Comparison of ENCODE assay signal across 37 mouse cellular contexts in genomic region chr5:72972435-72972834, GRCm38 (mm10). TPM values are rescaled to one million over a fixed set of nuclear protein-coding genes. Genes with fewer than 3 reads are reported as not detected.
DNase-seq lines count a peak whose midpoint lies in the region; ATAC-seq lines count a peak whose summit lies in the region.
"Had no signal": no experiment of that assay in that cellular context is flagged by ENCODE, and none has a peak within 500 bp of the region (broad histone marks: within the 10 kb centered on the region; RNA-seq: fewer than 3 reads in every experiment).

No protein-coding gene starts in this region.

- no peak for ATAC-seq in heart, embryonic 13.5 days (ENCODE audit: extremely low read depth, insufficient number of reproducible peaks, low FRiP score, low TSS enrichment)
- no peak for ATAC-seq in midbrain, embryonic 11.5 days (ENCODE audit: low FRiP score)
- ATAC-seq in midbrain, embryonic 16.5 days, result no peak
- ATAC-seq in midbrain, embryonic 14.5 days (ENCODE audit: low FRiP score, low TSS enrichment), result no peak
- peak; percentile 37; the same call in 1 of the 2 replicates for ATAC-seq in stomach, embryonic 16.5 days (ENCODE audit: insufficient read depth, low FRiP score)
- ATAC-seq: Patski had no signal

- H3K4me3 ChIP-seq in heart, embryonic 13.5 days, result no peak overlapping the region
- H3K4me3 ChIP-seq in midbrain, embryonic 11.5 days (ENCODE audit: low read depth, low read length), result no peak overlapping the region
- no peak overlapping the region for H3K4me3 ChIP-seq in midbrain, embryonic 16.5 days (ENCODE audit: low read depth, low read length)
- no peak overlapping the region for H3K4me3 ChIP-seq in midbrain, embryonic 14.5 days (replicated peaks; ENCODE audit: low read depth, low read length)
- no peak overlapping the region for H3K4me3 ChIP-seq in stomach, embryonic 16.5 days (replicated peaks; ENCODE audit: low read length)
- H3K4me3 ChIP-seq: embryonic facial prominence, embryonic 12.5 days; gastrocnemius, adult 2 months; hindbrain, embryonic 10.5 days; hindbrain, embryonic 15.5 days; layer of hippocampus, adult 2 months; left cerebral cortex, adult 2 months; limb, embryonic 12.5 days; liver, embryonic 15.5 days had no signal

- no peak for DNase-seq in heart, postnatal 25 days (ENCODE audit: low spot score)
- no peak for DNase-seq in midbrain, embryonic 11.5 days (ENCODE audit: low spot score, missing footprints)
- no peak for DNase-seq in midbrain, embryonic 14.5 days
- no peak for DNase-seq in cerebellum, postnatal 36 days
- no peak for DNase-seq in lung, postnatal 10 days
- DNase-seq: adrenal gland, postnatal 10 days; cerebellum, adult 11 months; cerebellum, adult 9-10 months; gastrocnemius, adult 2 months; gastrocnemius, postnatal 36 days; kidney, adult 11 months; kidney, postnatal 14 days; right cerebral cortex, adult 18-20 months; thymus, adult 18-20 months; thymus, postnatal 25 days had no signal

- WGBS in heart, embryonic 13.5 days, result 73% methylated on average over 4 of the region's 4 CpGs
- WGBS in midbrain, embryonic 11.5 days, result 59% methylated on average over 4 of the region's 4 CpGs
- WGBS in midbrain, embryonic 16.5 days, result 51% methylated on average over 4 of the region's 4 CpGs
- 62% methylated on average over 4 of the region's 4 CpGs for WGBS in midbrain, embryonic 14.5 days
- 53% methylated on average over 4 of the region's 4 CpGs for WGBS in stomach, embryonic 16.5 days

- no peaks in the 10 kb centered on the region for H3K9me3 ChIP-seq in heart, embryonic 13.5 days
- no peaks in the 10 kb centered on the region for H3K9me3 ChIP-seq in midbrain, embryonic 11.5 days (ENCODE audit: control insufficient read depth, low read length)
- H3K9me3 ChIP-seq in midbrain, embryonic 16.5 days (replicated peaks; ENCODE audit: control insufficient read depth, low read length, poor library complexity, severe bottlenecking), result no peaks in the 10 kb centered on the region
- H3K9me3 ChIP-seq in midbrain, embryonic 14.5 days (ENCODE audit: control insufficient read depth, low read length), result no peaks in the 10 kb centered on the region
- no peaks in the 10 kb centered on the region for H3K9me3 ChIP-seq in stomach, embryonic 16.5 days (replicated peaks; ENCODE audit: control insufficient read depth, low read length)
- H3K9me3 ChIP-seq: embryonic facial prominence, embryonic 12.5 days; hindbrain, embryonic 10.5 days; hindbrain, embryonic 15.5 days; limb, embryonic 12.5 days; liver, embryonic 15.5 days had no signal

- no peak overlapping the region for H3K9ac ChIP-seq in heart, embryonic 13.5 days
- H3K9ac ChIP-seq in midbrain, embryonic 11.5 days (ENCODE audit: low read length), result 0 out of 2 replicates have a peak overlapping the region, but pooled peaks have one; percentile 13
- H3K9ac ChIP-seq in midbrain, embryonic 16.5 days (ENCODE audit: low read depth, low read length), result no peak overlapping the region
- H3K9ac ChIP-seq in midbrain, embryonic 14.5 days (replicated peaks; ENCODE audit: low read length), result no peak overlapping the region
- H3K9ac ChIP-seq in stomach, embryonic 16.5 days (ENCODE audit: low read length), result no peak overlapping the region
- H3K9ac ChIP-seq: embryonic facial prominence, embryonic 12.5 days; hindbrain, embryonic 15.5 days; limb, embryonic 12.5 days; liver, embryonic 15.5 days; lung, embryonic 14.5 days had no signal

- no peak overlapping the region for H3K4me2 ChIP-seq in heart, embryonic 13.5 days
- H3K4me2 ChIP-seq in midbrain, embryonic 11.5 days, result no peak overlapping the region
- no peak overlapping the region for H3K4me2 ChIP-seq in midbrain, embryonic 16.5 days (ENCODE audit: low read length)
- H3K4me2 ChIP-seq in midbrain, embryonic 14.5 days (ENCODE audit: low read length), result no peak overlapping the region
- H3K4me2 ChIP-seq in stomach, embryonic 16.5 days (ENCODE audit: low read depth, low read length), result no peak overlapping the region
- H3K4me2 ChIP-seq: embryonic facial prominence, embryonic 12.5 days; hindbrain, embryonic 15.5 days; limb, embryonic 12.5 days; liver, embryonic 15.5 days; lung, embryonic 14.5 days had no signal

- peaks cover 11% of the 10 kb centered on the region for H3K4me1 ChIP-seq in heart, embryonic 13.5 days
- H3K4me1 ChIP-seq in midbrain, embryonic 11.5 days (ENCODE audit: control insufficient read depth, insufficient read depth, low read length), result peaks cover 2% of the 10 kb centered on the region; the same call in 1 of the 2 replicates
- no peaks in the 10 kb centered on the region for H3K4me1 ChIP-seq in midbrain, embryonic 16.5 days (ENCODE audit: control insufficient read depth, insufficient read depth, low read length)
- no peaks in the 10 kb centered on the region for H3K4me1 ChIP-seq in midbrain, embryonic 14.5 days (ENCODE audit: control insufficient read depth, insufficient read depth, low read length)
- H3K4me1 ChIP-seq in stomach, embryonic 16.5 days (ENCODE audit: control insufficient read depth, insufficient read depth, low read length), result 0 out of 2 replicates have a peak, but pooled peaks cover 6% of the 10 kb centered on the region
- H3K4me1 ChIP-seq: embryonic facial prominence, embryonic 12.5 days; hindbrain, embryonic 15.5 days; limb, embryonic 12.5 days; liver, embryonic 15.5 days had no signal

- no peaks in the 10 kb centered on the region for H3K27me3 ChIP-seq in heart, embryonic 13.5 days (replicated peaks)
- H3K27me3 ChIP-seq in midbrain, embryonic 11.5 days (ENCODE audit: control insufficient read depth, insufficient read depth, low read length), result no peaks in the 10 kb centered on the region
- H3K27me3 ChIP-seq in midbrain, embryonic 16.5 days (ENCODE audit: control insufficient read depth, insufficient read depth, low read depth, low read length), result no peaks in the 10 kb centered on the region
- no peaks in the 10 kb centered on the region for H3K27me3 ChIP-seq in midbrain, embryonic 14.5 days (ENCODE audit: control insufficient read depth, insufficient read depth, low read length)
- no peaks in the 10 kb centered on the region for H3K27me3 ChIP-seq in stomach, embryonic 16.5 days (ENCODE audit: control insufficient read depth, insufficient read depth, low read length)
- H3K27me3 ChIP-seq: embryonic facial prominence, embryonic 12.5 days; hindbrain, embryonic 15.5 days; limb, embryonic 12.5 days; liver, embryonic 15.5 days; Patski had no signal

- H3K27ac ChIP-seq in heart, embryonic 13.5 days (replicated peaks), result peak overlapping the region; percentile 28; the same call in 1 of the 2 replicates
- no peak overlapping the region for H3K27ac ChIP-seq in midbrain, embryonic 11.5 days (ENCODE audit: low read depth, low read length)
- no peak overlapping the region for H3K27ac ChIP-seq in midbrain, embryonic 16.5 days (ENCODE audit: low read length)
- H3K27ac ChIP-seq in midbrain, embryonic 14.5 days (replicated peaks; ENCODE audit: low read depth, low read length), result peak overlapping the region; percentile 27; the same call in 1 of the 2 replicates
- H3K27ac ChIP-seq in stomach, embryonic 16.5 days (ENCODE audit: low read length), result peak overlapping the region; percentile 66
- H3K27ac ChIP-seq: embryonic facial prominence, embryonic 12.5 days; gastrocnemius, adult 2 months; hindbrain, embryonic 10.5 days; hindbrain, embryonic 15.5 days; layer of hippocampus, adult 2 months; left cerebral cortex, adult 2 months; limb, embryonic 12.5 days; liver, embryonic 15.5 days had no signal

- intact Hi-C loops in heart, postnatal 25 days (cut with DNase I), result no loop called here

- peaks cover 87% of the 10 kb centered on the region for H3K36me3 ChIP-seq in heart, embryonic 13.5 days
- peaks cover 2% of the 10 kb centered on the region; the same call in 1 of the 2 replicates for H3K36me3 ChIP-seq in midbrain, embryonic 11.5 days (ENCODE audit: control insufficient read depth, insufficient read depth, low read length)
- peaks cover 5% of the 10 kb centered on the region; the same call in 1 of the 2 replicates for H3K36me3 ChIP-seq in midbrain, embryonic 16.5 days (ENCODE audit: control insufficient read depth, insufficient read depth, low read length)
- H3K36me3 ChIP-seq in midbrain, embryonic 14.5 days (ENCODE audit: control insufficient read depth, insufficient read depth, low read length), result peaks cover 50% of the 10 kb centered on the region
- H3K36me3 ChIP-seq in stomach, embryonic 16.5 days (ENCODE audit: control insufficient read depth, insufficient read depth, low read length), result no peaks in the 10 kb centered on the region

RNA-seq across cellular contexts. Expression of gene Gm10135, which starts 2.1 kb away (rescaled TPM):
- not detected in 2 replicates for polyA plus RNA-seq in heart, embryonic 13.5 days (2015; fragmentation: Nextera tagmentation; extraction: Ambion mirVana)
- not detected for total RNA-seq in heart, postnatal 25 days (2021)
- not detected in 2 replicates for polyA plus RNA-seq in midbrain, embryonic 11.5 days (2014; fragmentation: Nextera tagmentation; extraction: Ambion mirVana)
- not detected in 2 replicates for polyA plus RNA-seq in midbrain, embryonic 16.5 days (2015; fragmentation: Nextera tagmentation; extraction: Ambion mirVana)
- not detected in 2 replicates for polyA plus RNA-seq in midbrain, embryonic 14.5 days (2014; fragmentation: Nextera tagmentation; extraction: Ambion mirVana)
- polyA plus RNA-seq in stomach, embryonic 16.5 days (2015; fragmentation: Nextera tagmentation; extraction: Ambion mirVana), result not detected in 2 replicates
- total RNA-seq: adrenal gland, postnatal 10 days; gastrocnemius, adult 2 months; gastrocnemius, postnatal 36 days; heart, adult 8-10 months; layer of hippocampus, adult 2 months; layer of hippocampus, postnatal 14 days; left cerebral cortex, adult 2 months; left cerebral cortex, postnatal 25 days; liver, adult 2 months had no signal
- polyA plus RNA-seq: embryonic facial prominence, embryonic 12.5 days; forebrain, embryonic 16.5 days; heart, postnatal 0 days; hindbrain, embryonic 10.5 days; hindbrain, embryonic 15.5 days; kidney, embryonic 14.5 days; limb, embryonic 12.5 days; liver, adult 2 months; liver, embryonic 15.5 days; lung, embryonic 14.5 days; Patski had no signal

RNA-seq across cellular contexts. Expression of gene Slc10a4, which starts 34.2 kb away (rescaled TPM):
- polyA plus RNA-seq in heart, embryonic 13.5 days (2015; fragmentation: Nextera tagmentation; extraction: Ambion mirVana), result 0.38 and 1.6 TPM in 2 replicates
- not detected for total RNA-seq in heart, postnatal 25 days (2021)
- polyA plus RNA-seq in midbrain, embryonic 11.5 days (2014; fragmentation: Nextera tagmentation; extraction: Ambion mirVana), result 8.3 and 9.0 TPM in 2 replicates
- polyA plus RNA-seq in midbrain, embryonic 16.5 days (2015; fragmentation: Nextera tagmentation; extraction: Ambion mirVana), result 25.3 and 28.9 TPM in 2 replicates
- 23.2 and 23.6 TPM in 2 replicates for polyA plus RNA-seq in midbrain, embryonic 14.5 days (2014; fragmentation: Nextera tagmentation; extraction: Ambion mirVana)
- 8.1 and 9.1 TPM in 2 replicates for polyA plus RNA-seq in stomach, embryonic 16.5 days (2015; fragmentation: Nextera tagmentation; extraction: Ambion mirVana)
- total RNA-seq: gastrocnemius, adult 2 months; liver, adult 2 months; megakaryocyte progenitor cell, adult 5-6 weeks; MEL; neutrophil, adult 5-6 weeks had no signal
- polyA plus RNA-seq: liver, adult 2 months; Patski had no signal

RNA-seq across cellular contexts. Expression of gene Slain2, which starts 58.3 kb away (rescaled TPM):
- 17.0 and 18.1 TPM in 2 replicates for polyA plus RNA-seq in heart, embryonic 13.5 days (2015; fragmentation: Nextera tagmentation; extraction: Ambion mirVana)
- total RNA-seq in heart, postnatal 25 days (2021), result 100 to 1,000 TPM; 143 to 145 TPM
- 27.5 and 28.2 TPM in 2 replicates for polyA plus RNA-seq in midbrain, embryonic 11.5 days (2014; fragmentation: Nextera tagmentation; extraction: Ambion mirVana)
- 15.1 and 15.2 TPM in 2 replicates for polyA plus RNA-seq in midbrain, embryonic 16.5 days (2015; fragmentation: Nextera tagmentation; extraction: Ambion mirVana)
- polyA plus RNA-seq in midbrain, embryonic 14.5 days (2014; fragmentation: Nextera tagmentation; extraction: Ambion mirVana), result 20.2 and 25.9 TPM in 2 replicates
- 9.3 and 11.6 TPM in 2 replicates for polyA plus RNA-seq in stomach, embryonic 16.5 days (2015; fragmentation: Nextera tagmentation; extraction: Ambion mirVana)

Comparison
In these comparisons a context has a peak if more than half of its experiments do, and no peak if none do; other contexts are left out.
1. H3K27ac ChIP-seq: peak in heart, embryonic 13.5 days (single experiment), midbrain, embryonic 14.5 days (single experiment) and stomach, embryonic 16.5 days (single experiment); none in midbrain, embryonic 11.5 days (single experiment) and midbrain, embryonic 16.5 days (single experiment).